Mouse (Mus musculus) adrenal gland, adult 18-20 months (tissue): ENCODE measurements at regions not wholly inside any gene's neighbourhood (a gene's known extent, or its start where the extent isn't known, plus 50 kb on each side); places are given as distances from the start of the nearest gene placed in this dataset.

Source experiments
- DNase-seq, 2 experiments: peaks; one replicate each; pipeline ENCODE4 v3.0.0; 2021 to 2022; ENCODE audit warnings: low spot score in 2 of 2

DNA sequence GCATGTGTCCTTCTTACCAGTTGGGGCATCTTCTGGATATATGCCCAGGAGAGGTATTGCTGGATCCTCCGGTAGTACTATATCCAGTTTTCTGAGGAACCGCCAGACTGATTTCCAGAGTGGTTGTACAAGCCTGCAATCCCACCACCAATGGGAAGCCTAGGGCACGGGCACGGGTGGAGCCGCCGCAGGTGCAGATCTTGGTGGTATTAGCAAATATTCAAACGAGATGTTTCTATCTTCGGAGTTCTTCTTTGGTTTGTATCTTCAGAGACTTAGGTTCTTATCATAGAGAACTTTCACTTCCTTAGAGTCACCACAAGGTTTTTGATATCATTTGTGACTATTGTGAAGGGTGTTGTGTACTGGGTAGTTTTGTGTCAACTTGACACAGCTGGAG, 103.1 kb downstream of the Btbd35f12 start:
- DNase-seq, result peak; percentile 23 to 46
